Mouse (Mus musculus) bone marrow macrophage, adult 2 months (primary cell): ENCODE data around the gene Tmem262.

Experiments used
- CTCF ChIP-seq: IDR thresholded peaks from 2 replicates; pipeline ENCODE4 v1.5.1; 2012; ENCODE audit warnings: low read depth, mild to moderate bottlenecking, low read length, moderate library complexity
- POLR2A ChIP-seq: IDR thresholded peaks from 2 replicates; pipeline ENCODE4 v1.6.1; 2012; ENCODE audit warnings: mild to moderate bottlenecking, low read depth, low read length, borderline replicate concordance

- TF ChIP-seq POLR2A, result no peak
- TF ChIP-seq CTCF, result no peak
Measured at GRCm38 (mm10) chr19:6048681-6049410, 31.0 kb upstream of the Tmem262 start.
